Mouse (Mus musculus) forebrain, embryonic 14.5 days (tissue): ENCODE data around the gene Cacng8. TPM values are rescaled to one million over a fixed set of nuclear protein-coding genes. Genes with fewer than 3 reads are reported as not detected.

Experiments used
- ATAC-seq: fragments of 200-750 bp; cut with Nextera tagmentation; 2 replicates; pipeline ENCODE4 v1.8.0; 2017; ENCODE audit warnings: mild to moderate bottlenecking, moderate library complexity
- DNase-seq: peaks from one replicate; pipeline ENCODE4 v3.0.0-alpha.2; 2015; ENCODE audit warnings: low spot score
- H3K27ac ChIP-seq: fragments of 300-500 bp; sonication (generic); 2 replicates; pipeline ENCODE4 v1.5.1; 2014; ENCODE audit warnings: low read depth, mild to moderate bottlenecking, control low read depth, low read length, moderate library complexity
- H3K27me3 ChIP-seq: fragments of 300-500 bp; sonication (generic); replicated peaks from 2 replicates; pipeline ENCODE4 v1.6.1; 2014; ENCODE audit warnings: low read length, control low read depth, mixed read lengths; ENCODE audit not compliant: control insufficient read depth, insufficient read depth
- H3K36me3 ChIP-seq: fragments of 300-500 bp; sonication (generic); 2 replicates; pipeline ENCODE4 v1.6.1; 2014; ENCODE audit warnings: low read length, control low read depth; ENCODE audit not compliant: control insufficient read depth, insufficient read depth
- H3K4me1 ChIP-seq: fragments of 300-500 bp; sonication (generic); 2 replicates; pipeline ENCODE4 v1.6.1; 2014; ENCODE audit warnings: antibody characterized with exemption, low read length, control low read depth; ENCODE audit not compliant: control insufficient read depth, insufficient read depth
- H3K4me2 ChIP-seq: fragments of 300-500 bp; sonication (generic); 2 replicates; pipeline ENCODE4 v1.6.1; 2014; ENCODE audit warnings: mild to moderate bottlenecking, control low read depth, low read length
- H3K4me3 ChIP-seq: fragments of 300-500 bp; sonication (generic); 2 replicates; pipeline ENCODE4 v1.5.1; 2014; ENCODE audit warnings: low read depth, low read length, control low read depth
- H3K9ac ChIP-seq: fragments of 300-500 bp; sonication (generic); 2 replicates; pipeline ENCODE4 v1.6.1; 2014; ENCODE audit warnings: mild to moderate bottlenecking, low read length, control low read depth, moderate library complexity
- H3K9me3 ChIP-seq: fragments of 300-500 bp; sonication (generic); replicated peaks from 2 replicates; pipeline ENCODE4 v1.6.1; 2016; ENCODE audit warnings: low read length, control low read depth, mixed read lengths; ENCODE audit not compliant: control insufficient read depth
- WGBS: fragments of 180-500 bp; shearing (Covaris S2); extraction: QIAGEN DNeasy Blood & Tissue Kit; methylation state at CpG from one replicate; pipeline ENCODE4 v1.1.7; 2014; 5-methylcytosine and 5-hydroxymethylcytosine counted together
- polyA plus RNA-seq: library from polyadenylated mRNA; unstranded; fragments of >200 nt; fragmentation: Nextera tagmentation; extraction: Ambion mirVana; gene quantifications from 2 replicates; pipeline ENCODE4 v1.2.1, GENCODE M21; 2014

Cacng8 gene
- 8.6 and 11.1 TPM in 2 replicates for polyA plus RNA-seq

DNA sequence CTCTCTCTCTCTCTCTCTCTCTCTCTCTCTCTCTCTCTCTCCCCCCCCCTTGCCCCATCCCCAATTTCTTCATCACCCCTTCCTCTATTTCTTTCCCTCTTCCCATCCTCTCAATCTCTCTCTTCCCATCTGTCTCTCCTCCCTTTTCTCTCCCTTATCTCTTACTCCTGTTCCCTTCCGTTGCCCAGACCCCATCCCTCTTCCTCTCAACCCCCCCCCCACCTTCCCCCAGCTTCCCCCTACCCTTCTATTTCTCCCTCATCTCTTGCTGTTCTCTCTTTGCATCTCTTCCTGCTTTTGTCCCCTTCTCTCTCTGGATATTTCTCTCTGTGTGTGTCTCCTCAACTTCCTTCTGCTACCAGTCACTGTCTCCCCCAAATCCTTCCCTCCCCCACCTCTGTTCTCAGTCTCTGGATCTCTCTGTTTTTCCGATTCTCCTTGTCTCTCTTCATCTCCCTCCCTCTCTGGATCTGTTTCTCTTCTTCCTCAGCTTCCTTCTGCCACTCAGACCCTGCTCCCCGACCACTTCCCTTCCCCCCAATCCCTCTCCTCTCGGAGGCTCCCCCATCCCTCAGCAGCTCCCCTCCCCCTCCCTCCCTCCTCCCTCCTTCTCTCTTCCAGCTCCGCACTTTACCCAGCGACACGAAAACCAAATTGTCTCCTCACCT lies at the start of gene Cacng8:
Gene Cacng8, plus strand, starts transcription at position 271 of the 668 bp plus-strand sequence.
- peak within 1 kb of the TSS; percentile 83 for H3K4me2 ChIP-seq
- H3K4me3 ChIP-seq: peak within 1 kb of the TSS; percentile 48
- H3K9me3 ChIP-seq: no peaks in the 10 kb centered on the region
- peak within 1 kb of the TSS; percentile 78 for H3K27ac ChIP-seq
- H3K9ac ChIP-seq: peak within 1 kb of the TSS; percentile 74
- WGBS: 0% methylated on average over 7 of the region's 7 CpGs
- H3K27me3 ChIP-seq: no peaks in the 10 kb centered on the region
- DNase-seq: peak; percentile 73
- H3K4me1 ChIP-seq: peaks cover 18% of the 10 kb centered on the region
- ATAC-seq: peak; percentile 58
- H3K36me3 ChIP-seq: peaks cover 9% of the 10 kb centered on the region

DNA sequence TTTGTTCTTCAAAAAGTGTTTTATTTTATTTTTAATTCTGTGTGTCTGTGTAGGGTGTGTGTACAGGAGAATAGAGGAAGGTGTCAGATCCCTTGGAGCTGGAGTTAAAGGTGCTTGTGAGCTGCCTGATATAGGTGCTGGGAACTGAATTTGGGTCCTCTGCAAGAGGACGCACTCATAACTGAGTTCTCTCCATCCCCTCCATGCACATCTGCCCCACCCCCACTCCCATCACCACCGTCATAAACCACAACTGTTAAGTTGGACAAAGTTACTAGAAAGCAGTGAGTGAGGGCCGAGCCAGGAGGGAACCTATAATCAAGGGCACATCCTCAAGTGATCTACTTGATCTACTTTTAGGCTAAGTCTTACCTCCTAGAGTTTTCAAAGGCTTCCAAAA lies 46.6 kb upstream of the Cacng8 start:
- WGBS: 96% methylated on average over 3 of the region's 3 CpGs
- H3K36me3 ChIP-seq: peaks cover 74% of the 10 kb centered on the region
- ATAC-seq (no peak), DNase-seq (no peak)
- H3K27ac ChIP-seq: no peak overlapping the region
- no peak overlapping the region for H3K9ac ChIP-seq
- no peaks in the 10 kb centered on the region for H3K9me3 ChIP-seq
- H3K4me2 ChIP-seq: no peak overlapping the region
- no peaks in the 10 kb centered on the region for H3K4me1 ChIP-seq
- no peak overlapping the region for H3K4me3 ChIP-seq
- no peaks in the 10 kb centered on the region for H3K27me3 ChIP-seq

DNA sequence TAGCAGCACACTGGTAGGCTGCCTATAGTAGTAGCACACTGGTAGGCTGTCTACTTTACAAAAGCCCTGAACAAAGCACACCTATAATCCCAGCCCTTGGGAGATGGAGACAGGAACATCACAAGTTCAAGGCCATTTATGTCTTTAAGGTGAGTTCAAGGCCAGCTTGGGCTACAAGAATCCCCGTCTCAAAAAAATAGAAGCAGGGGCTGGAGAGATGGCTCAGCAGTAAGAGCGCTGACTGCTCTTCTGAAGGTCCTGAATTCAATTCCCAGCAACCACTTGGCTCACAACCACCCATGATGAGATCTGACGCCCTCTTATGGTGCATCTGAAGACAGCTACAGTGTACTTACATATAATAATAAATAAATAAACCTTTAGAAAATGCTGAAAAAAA lies 45.2 kb upstream of the Cacng8 start:
- ATAC-seq (no peak), DNase-seq (no peak)
- 93% methylated on average over 3 of the region's 3 CpGs for WGBS
- no peak overlapping the region for H3K4me3 ChIP-seq
- H3K4me1 ChIP-seq: no peaks in the 10 kb centered on the region
- H3K9me3 ChIP-seq: no peaks in the 10 kb centered on the region
- no peak overlapping the region for H3K4me2 ChIP-seq
- H3K36me3 ChIP-seq: peaks cover 81% of the 10 kb centered on the region
- no peak overlapping the region for H3K27ac ChIP-seq
- no peak overlapping the region for H3K9ac ChIP-seq
- H3K27me3 ChIP-seq: no peaks in the 10 kb centered on the region

DNA sequence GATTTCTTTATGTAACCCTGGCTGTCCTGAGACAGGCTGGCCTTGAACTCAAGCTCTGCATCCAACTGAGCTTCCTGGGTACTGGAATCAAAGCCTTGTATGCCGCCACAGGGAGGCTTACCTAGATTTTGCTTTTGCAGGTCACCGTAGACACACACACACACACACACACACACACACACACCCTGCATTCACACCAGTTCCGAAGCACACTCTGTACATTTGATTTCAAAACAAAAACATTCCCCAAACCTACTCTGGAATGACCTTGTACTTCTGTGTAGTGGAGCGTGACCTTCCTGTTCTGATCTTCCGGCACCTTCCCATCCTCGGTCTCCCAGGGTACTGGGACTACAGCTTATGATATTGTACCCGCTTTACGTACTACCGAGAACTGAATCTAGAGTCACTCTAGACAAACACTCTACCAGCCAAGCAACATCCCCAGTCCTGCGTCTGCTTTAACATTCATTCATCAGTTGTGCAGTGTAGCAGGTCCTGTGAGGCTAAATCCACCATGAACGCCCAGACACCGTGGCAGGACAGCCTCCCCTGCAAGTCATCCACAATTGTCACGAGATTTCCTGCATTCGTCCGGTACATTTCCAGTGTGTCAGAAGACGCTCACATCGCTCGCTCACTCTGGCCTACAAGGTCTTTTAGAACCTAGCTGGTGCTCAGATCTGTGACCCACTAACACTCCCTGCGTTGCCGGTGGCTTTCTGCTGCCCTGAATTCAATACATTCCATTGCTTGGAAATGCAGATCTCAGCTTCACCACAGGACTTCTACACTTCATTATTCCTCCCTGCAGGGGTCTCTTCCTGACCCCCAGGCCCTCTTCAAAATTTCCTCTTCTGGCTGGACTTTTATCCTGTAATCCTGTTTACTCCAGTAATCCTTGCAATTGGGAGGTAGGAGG lies 42.9 kb upstream of the Cacng8 start:
- Histone ChIP-seq H3K4me3 (no peak overlapping the region), H3K27ac (no peak overlapping the region), H3K36me3 (peaks cover 75% of the 10 kb centered on the region), H3K4me2 (no peak overlapping the region), H3K4me1 (no peaks in the 10 kb centered on the region), H3K9ac (no peak overlapping the region), H3K9me3 (no peaks in the 10 kb centered on the region), H3K27me3 (no peaks in the 10 kb centered on the region)
- DNase-seq (no peak), ATAC-seq (no peak)
- WGBS: 34% methylated on average over 20 of the region's 20 CpGs

DNA sequence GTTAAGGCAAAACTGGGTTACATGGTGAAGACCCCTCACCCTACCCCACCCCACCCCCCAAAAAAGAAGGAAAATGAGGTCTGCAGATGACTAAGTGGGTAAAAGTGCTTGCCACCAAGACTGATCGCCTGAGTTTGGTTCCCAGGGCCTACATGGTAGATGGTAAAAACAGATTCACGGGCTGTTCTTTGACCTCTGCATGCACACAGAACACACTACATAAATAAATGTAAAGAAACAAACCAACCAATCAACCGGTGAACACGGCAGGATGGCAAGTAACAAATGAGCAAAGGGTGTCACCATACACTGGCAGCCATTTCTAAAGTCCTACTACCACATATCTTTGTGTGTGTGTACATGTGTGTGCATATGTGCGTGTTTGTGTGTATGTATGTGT lies 42.2 kb upstream of the Cacng8 start:
- no peaks in the 10 kb centered on the region for H3K9me3 ChIP-seq
- no peaks in the 10 kb centered on the region for H3K4me1 ChIP-seq
- no peaks in the 10 kb centered on the region for H3K27me3 ChIP-seq
- WGBS: 58% methylated on average over 5 of the region's 5 CpGs
- ATAC-seq (no peak), DNase-seq (no peak)
- peaks cover 73% of the 10 kb centered on the region for H3K36me3 ChIP-seq
- no peak overlapping the region for H3K4me2 ChIP-seq
- H3K4me3 ChIP-seq: no peak overlapping the region
- H3K9ac ChIP-seq: no peak overlapping the region
- H3K27ac ChIP-seq: no peak overlapping the region

GRCm38 (mm10) chr7:3349775-3350174 lies 40.7 kb upstream of the Cacng8 start:
- Histone ChIP-seq H3K4me2 (no peak overlapping the region), H3K27me3 (no peaks in the 10 kb centered on the region), H3K9me3 (no peaks in the 10 kb centered on the region), H3K36me3 (peaks cover 66% of the 10 kb centered on the region), H3K4me1 (no peaks in the 10 kb centered on the region), H3K4me3 (no peak overlapping the region), H3K9ac (no peak overlapping the region), H3K27ac (no peak overlapping the region)
- ATAC-seq (no peak), DNase-seq (no peak)
- WGBS: 95% methylated on average over 9 of the region's 9 CpGs

GRCm38 (mm10) chr7:3351536-3351935 lies 38.9 kb upstream of the Cacng8 start:
- H3K27me3 ChIP-seq: no peaks in the 10 kb centered on the region
- WGBS: 84% methylated on average over 1 of the region's 1 CpGs
- no peaks in the 10 kb centered on the region for H3K4me1 ChIP-seq
- no peak overlapping the region for H3K4me2 ChIP-seq
- no peak overlapping the region for H3K4me3 ChIP-seq
- ATAC-seq: no peak
- peaks cover 61% of the 10 kb centered on the region for H3K36me3 ChIP-seq
- H3K27ac ChIP-seq: no peak overlapping the region
- no peak for DNase-seq
- no peak overlapping the region for H3K9ac ChIP-seq
- H3K9me3 ChIP-seq: no peaks in the 10 kb centered on the region

DNA sequence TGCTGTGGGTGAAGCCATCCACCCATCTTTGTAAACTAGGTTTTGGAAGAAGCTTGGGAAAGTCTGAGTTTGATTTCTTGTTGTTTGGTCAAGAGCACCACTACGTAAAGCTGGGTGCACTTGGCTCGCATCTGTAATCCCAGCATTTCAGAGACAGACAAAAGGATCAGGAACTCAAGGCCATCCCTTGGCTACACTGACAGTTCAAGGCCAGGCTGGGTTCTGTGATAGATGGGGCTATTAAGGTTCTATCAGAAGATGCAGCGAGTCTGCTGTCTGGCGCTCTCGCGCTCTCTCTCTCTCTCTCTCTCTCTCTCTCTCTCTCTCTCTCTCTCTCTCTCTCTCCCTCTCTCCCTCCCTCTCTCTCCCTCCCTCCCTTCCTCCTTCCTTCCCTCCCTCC lies 35.6 kb upstream of the Cacng8 start:
- WGBS: 89% methylated on average over 6 of the region's 6 CpGs
- Histone ChIP-seq H3K4me2 (no peak overlapping the region), H3K9me3 (no peaks in the 10 kb centered on the region), H3K4me1 (no peaks in the 10 kb centered on the region), H3K36me3 (peaks cover 62% of the 10 kb centered on the region), H3K9ac (no peak overlapping the region), H3K4me3 (no peak overlapping the region), H3K27ac (no peak overlapping the region), H3K27me3 (no peaks in the 10 kb centered on the region)
- ATAC-seq (no peak), DNase-seq (no peak)

GRCm38 (mm10) chr7:3360678-3361077 lies 29.8 kb upstream of the Cacng8 start:
- WGBS: 91% methylated on average over 1 of the region's 1 CpGs
- Histone ChIP-seq H3K4me3 (no peak overlapping the region), H3K36me3 (peaks cover 65% of the 10 kb centered on the region)

More at GRCm38 (mm10) chr7:3360678-3361077, 29.8 kb upstream of the Cacng8 start:
- no peaks in the 10 kb centered on the region for H3K9me3 ChIP-seq
- no peak overlapping the region for H3K9ac ChIP-seq
- no peaks in the 10 kb centered on the region for H3K4me1 ChIP-seq
- H3K27ac ChIP-seq: no peak overlapping the region
- no peak overlapping the region for H3K4me2 ChIP-seq
- DNase-seq (no peak), ATAC-seq (no peak)
- no peaks in the 10 kb centered on the region for H3K27me3 ChIP-seq
